Mouse (Mus musculus): ENCODE results near the gene Wdr90. TPM values are rescaled to one million over a fixed set of nuclear protein-coding genes. Genes with fewer than 3 reads are reported as not detected.

Wdr90 gene
- polyA plus RNA-seq, 1 experiment from 2014 or later, result 27.7 TPM

DNA sequence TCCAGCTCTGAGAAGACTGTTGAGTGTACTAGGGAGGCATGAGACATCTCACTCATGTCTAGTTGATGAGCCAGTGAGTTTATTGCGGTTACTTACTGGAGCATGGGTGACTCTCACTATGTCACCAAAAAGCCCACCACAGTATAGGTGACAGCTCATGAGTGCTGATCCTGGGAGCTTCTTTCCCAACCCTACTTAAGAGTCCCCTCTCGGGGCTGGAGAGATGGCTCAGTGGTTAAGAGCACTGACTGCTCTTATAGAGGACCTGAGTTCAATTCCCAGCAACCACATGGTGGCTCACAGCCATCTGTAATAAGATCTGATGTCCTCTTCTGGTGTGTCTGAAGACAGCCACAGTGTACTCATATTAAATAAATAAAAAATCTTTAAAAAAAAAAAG lies 8.7 kb upstream of the Wdr90 start:
- no peak for TF ChIP-seq CTCF (IDR thresholded peaks at IDR 0.05)
- CTCF ChIA-PET, result interaction anchor here (1.3 kb wide), 1 partner anchor 22 kb away, joined by 3 read pairs; no protein-coding TSS in a partner anchor
- ATAC-seq (no peak), DNase-seq (ENCODE audit: low read depth, low spot score) (no peak)
- POLR2A ChIA-PET, result no interaction called here
- no peaks in the 10 kb centered on the region for H3K27me3 ChIP-seq
- in situ Hi-C loops (cut with MboI; ENCODE audit: low pct_unique_long_range_greater_than_20kb), result no loop called here

DNA sequence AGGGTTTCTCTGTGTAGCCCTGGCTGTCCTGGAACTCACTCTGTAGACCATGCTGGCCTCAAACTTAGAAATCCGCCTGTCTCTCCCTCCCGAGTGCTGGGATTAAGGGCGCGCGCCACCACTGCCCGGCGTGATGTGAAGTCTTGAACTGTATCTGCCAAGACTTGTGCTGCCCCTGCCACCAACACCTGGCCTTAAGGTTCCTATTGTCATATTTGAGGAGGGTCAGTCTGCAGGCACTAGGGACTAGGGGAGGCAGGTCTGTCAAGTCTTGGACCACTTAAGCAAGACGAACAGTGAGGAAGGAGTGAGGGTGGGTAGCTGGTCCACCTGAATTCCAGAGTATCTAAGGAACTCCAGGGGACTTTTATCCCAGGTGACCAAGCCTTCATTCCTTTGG lies 8.2 kb upstream of the Wdr90 start:
- no peak for ATAC-seq
- CTCF ChIA-PET, result interaction anchor here (1.3 to 1.4 kb wide), 2 partner anchors 10 to 22 kb away, joined by 3 to 4 read pairs; no protein-coding TSS in a partner anchor
- TF ChIP-seq CTCF (IDR thresholded peaks at IDR 0.05), result no peak
- POLR2A ChIA-PET, result interaction anchor here (0.8 kb wide), 1 partner anchor 37 kb away, joined by 3 read pairs; no protein-coding TSS in a partner anchor
- H3K27me3 ChIP-seq, result no peaks in the 10 kb centered on the region
- DNase-seq (ENCODE audit: low read depth, low spot score), result no peak
- in situ Hi-C loops (cut with MboI; ENCODE audit: low pct_unique_long_range_greater_than_20kb), result no loop called here

DNA sequence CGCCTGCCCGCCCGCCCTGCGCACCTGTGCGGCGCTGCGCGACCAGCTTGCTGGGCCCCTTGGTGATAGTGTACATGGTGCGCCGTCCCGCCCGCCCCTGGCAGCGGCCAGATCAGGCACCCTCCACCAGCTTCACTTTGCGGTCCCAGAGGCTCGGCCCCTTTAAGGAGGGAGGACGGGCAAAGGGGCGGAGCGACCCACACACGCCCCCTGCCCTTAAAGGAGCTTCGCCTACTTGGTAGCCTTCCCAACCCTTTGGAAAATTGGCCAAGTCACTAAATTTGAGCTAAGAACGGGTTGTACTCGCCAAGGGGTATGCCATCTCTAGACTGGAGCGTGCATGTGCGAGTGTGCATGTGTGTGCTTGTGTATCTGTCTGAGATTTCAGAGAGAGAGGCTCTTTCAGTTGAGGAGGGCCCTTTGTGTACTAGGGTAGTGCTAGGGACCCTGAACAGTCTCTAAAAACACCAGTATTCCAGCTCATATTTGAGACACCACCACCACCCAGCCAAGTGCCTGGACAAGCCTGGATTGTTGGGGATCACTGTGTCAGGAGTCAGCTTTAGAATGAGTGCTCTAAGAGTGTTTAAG lies 7.4 kb upstream of the Wdr90 start, which contains the start of gene Mcrip2:
Gene Mcrip2 (minus strand): TSS at position 164 of the 591 bp plus-strand sequence.
- H3K27me3 ChIP-seq, result no peaks in the 10 kb centered on the region
- TF ChIP-seq CTCF (IDR thresholded peaks at IDR 0.05), result no peak
- ChIA-PET POLR2A (interaction anchor here (0.8 to 1.6 kb wide), 3 partner anchors 9 to 37 kb away, joined by 3 to 8 read pairs (median 3); no protein-coding TSS in a partner anchor), CTCF (interaction anchor here (0.6 to 1.4 kb wide), 3 partner anchors 11 to 35 kb away, joined by 3 to 4 read pairs (median 3); partner anchors contain the start of gene Stub1)
- in situ Hi-C loops (cut with MboI; ENCODE audit: low pct_unique_long_range_greater_than_20kb), result no loop called here
- DNase-seq (ENCODE audit: low read depth, low spot score), result no peak
- peak; percentile 49 for ATAC-seq

DNA sequence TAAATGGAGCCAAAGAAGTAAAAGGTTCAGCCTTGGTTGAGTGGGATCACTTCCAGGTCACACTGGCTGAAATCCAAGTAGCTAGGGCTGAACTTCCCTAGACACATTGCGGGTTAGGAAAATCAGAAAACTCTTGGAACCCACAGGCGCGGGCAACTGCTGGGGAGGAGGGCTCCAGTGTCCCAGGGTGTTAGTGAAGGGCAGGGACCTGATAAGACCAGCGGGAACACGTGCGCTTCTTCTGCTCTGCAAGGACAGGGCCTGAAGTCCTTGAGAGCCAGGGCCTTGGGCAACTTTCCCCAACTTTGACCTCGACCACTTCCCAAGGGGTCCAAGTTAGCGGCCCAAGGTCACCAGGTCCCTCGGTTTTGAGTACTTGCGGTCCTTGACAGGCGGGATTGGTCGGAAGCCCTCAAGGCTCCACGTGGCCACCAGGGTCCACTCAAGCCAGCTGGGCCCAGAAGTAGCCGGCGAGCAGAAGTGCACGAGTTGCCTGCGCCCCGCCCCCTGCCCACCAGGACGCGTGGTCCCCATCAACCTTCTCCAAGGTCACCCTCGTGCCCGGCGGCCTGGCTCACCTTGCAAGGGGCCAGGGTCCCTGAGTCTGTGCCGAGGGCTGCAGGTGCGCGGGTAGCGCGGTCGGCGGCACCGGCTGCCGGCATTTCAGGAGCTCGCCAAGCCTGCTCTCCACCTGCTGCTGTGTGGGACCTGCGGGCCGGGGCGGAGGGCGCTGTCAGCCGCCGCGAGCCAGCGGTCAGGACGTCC lies 6.7 kb upstream of the Wdr90 start:
- ChIA-PET POLR2A (interaction anchor here (1.3 to 1.6 kb wide), 2 partner anchors 9 to 11 kb away, joined by 3 to 8 read pairs; no protein-coding TSS in a partner anchor), CTCF (interaction anchor here (0.6 to 1.4 kb wide), 3 partner anchors 11 to 142 kb away, joined by 3 to 4 read pairs (median 3); partner anchors contain the start of gene Stub1)
- peak; percentile 45 for ATAC-seq
- in situ Hi-C loops (cut with MboI; ENCODE audit: low pct_unique_long_range_greater_than_20kb), result no loop called here
- no peak for DNase-seq (ENCODE audit: low read depth, low spot score)
- no peak for TF ChIP-seq CTCF (IDR thresholded peaks at IDR 0.05)
- no peaks in the 10 kb centered on the region for H3K27me3 ChIP-seq

DNA sequence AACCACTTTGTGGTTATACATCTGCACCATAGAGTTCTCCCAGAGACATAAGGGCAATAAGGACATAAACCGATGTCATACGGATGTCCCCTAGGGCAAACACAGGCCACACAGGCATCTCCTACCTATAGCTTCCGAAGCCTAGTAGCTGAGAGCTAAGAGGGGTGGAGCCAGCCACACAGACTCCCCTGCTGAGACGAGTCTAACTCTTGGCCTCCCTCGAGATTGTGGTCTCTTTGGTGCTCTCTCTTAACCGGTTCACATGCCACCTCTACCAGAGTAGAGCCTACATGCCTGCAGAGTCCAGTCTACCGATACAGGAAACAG lies 6.2 kb upstream of the Wdr90 start:
- DNase-seq (ENCODE audit: low read depth, low spot score), result no peak
- no peak for ATAC-seq
- in situ Hi-C loops (cut with MboI; ENCODE audit: low pct_unique_long_range_greater_than_20kb), result no loop called here
- no peak for TF ChIP-seq CTCF (IDR thresholded peaks at IDR 0.05)
- H3K27me3 ChIP-seq, result no peaks in the 10 kb centered on the region
- CTCF ChIA-PET, result interaction anchor here (1.3 kb wide), 1 partner anchor 142 kb away, joined by 3 read pairs; no protein-coding TSS in a partner anchor
- POLR2A ChIA-PET, result interaction anchor here (1.6 kb wide), 1 partner anchor 10 kb away, joined by 8 read pairs; no protein-coding TSS in a partner anchor

DNA sequence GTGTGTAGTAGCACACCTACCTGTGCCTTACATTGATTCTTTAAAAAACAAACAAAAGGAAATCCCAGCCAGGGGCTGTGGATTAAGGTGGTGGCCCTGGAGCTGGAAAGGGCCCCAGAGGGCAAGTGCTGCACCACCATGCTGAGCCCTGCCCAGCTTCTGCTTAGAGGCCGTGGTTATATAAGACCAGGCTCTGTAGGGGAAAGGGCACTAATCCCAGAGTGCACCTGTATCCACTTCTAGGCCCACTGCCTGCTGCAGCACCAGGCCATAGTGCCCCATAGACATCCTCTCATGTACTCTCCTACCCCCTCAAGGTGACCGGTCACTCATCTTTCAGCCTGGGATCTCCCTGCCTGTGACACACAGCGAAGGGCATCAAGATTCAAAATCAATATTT lies 4.9 kb upstream of the Wdr90 start:
- no peak for TF ChIP-seq CTCF (IDR thresholded peaks at IDR 0.05)

DNA sequence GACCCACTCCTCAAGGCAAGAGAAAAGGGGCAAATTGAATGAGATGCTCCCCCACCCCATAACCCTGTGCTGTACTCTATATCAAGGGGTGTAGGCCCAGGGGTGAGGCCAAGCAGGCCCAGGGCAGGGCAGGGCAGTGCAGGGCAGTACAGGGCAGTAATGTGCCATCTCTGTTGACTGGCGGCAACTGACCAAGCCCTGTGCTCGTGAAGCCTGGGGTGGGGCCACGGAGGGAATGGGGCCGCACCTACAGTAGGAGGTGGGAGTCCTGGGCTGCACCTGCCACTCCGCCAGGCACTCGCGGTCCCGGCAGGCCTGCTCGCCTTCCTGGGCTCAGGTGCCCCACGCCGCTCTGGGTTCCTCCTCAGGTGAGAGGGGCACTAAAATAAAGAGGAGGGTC lies 4.0 kb upstream of the Wdr90 start:
- POLR2A ChIA-PET, result no interaction called here
- no peak for TF ChIP-seq CTCF (IDR thresholded peaks at IDR 0.05)
- DNase-seq (ENCODE audit: low read depth, low spot score), result no peak
- no peak for ATAC-seq
- CTCF ChIA-PET, result no interaction called here
- in situ Hi-C loops (cut with MboI; ENCODE audit: low pct_unique_long_range_greater_than_20kb), result no loop called here
- H3K27me3 ChIP-seq, result no peaks in the 10 kb centered on the region

More for the DNA sequence above, 4.9 kb upstream of the Wdr90 start:
- in situ Hi-C loops (cut with MboI; ENCODE audit: low pct_unique_long_range_greater_than_20kb), result no loop called here
- no peak for DNase-seq (ENCODE audit: low read depth, low spot score)
- H3K27me3 ChIP-seq, result no peaks in the 10 kb centered on the region
- POLR2A ChIA-PET, result no interaction called here
- no peak for ATAC-seq
- CTCF ChIA-PET, result no interaction called here

DNA sequence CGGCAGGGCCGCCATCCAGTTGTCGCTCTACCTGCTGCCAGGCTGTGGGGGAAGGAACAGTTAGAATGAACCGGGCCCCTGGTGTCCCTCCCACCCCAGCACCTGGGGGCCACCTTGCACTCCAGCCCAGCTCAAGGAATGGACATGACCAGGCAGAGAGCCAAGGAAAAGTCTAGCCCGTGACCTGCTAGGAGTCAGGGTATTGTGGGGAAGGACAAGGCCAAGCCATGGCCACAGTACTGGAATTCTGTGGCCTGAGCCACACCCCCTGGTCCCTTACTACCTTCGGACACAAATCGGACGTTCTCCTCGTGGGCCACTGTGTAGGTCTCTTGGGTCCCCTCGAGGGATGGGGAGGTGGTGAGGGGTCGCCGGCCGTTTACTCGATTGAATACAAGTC lies 3.0 kb upstream of the Wdr90 start:
- ChIA-PET POLR2A (interaction anchor here (0.5 kb wide), 1 partner anchor 10 kb away, joined by 3 read pairs; no protein-coding TSS in a partner anchor), CTCF (no interaction called here)
- ATAC-seq, result no peak
- no peak for TF ChIP-seq CTCF (IDR thresholded peaks at IDR 0.05)
- H3K27me3 ChIP-seq, result no peaks in the 10 kb centered on the region
- no peak for DNase-seq (ENCODE audit: low read depth, low spot score)
- in situ Hi-C loops (cut with MboI; ENCODE audit: low pct_unique_long_range_greater_than_20kb), result no loop called here

DNA sequence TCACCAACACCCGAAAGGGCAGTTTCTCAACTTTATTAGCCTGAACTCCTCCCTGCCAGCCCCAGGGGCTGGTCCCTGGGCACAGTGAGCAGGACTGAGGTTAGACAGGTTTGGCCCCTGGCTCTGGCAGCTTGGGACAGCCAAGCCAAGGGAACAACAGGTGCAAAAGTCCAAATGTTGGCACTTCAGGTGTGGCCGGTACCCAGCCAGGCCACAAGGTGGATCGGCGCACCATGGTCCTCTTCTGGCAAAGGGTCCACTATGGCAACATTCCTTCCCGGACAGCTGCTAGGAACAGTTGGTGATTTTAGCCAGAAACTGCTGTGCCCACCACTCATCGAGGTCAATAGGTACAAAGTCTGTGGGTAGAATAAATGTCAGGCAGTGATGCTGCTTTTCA lies 2.4 kb upstream of the Wdr90 start:
- DNase-seq (ENCODE audit: low read depth, low spot score), result no peak
- in situ Hi-C loops (cut with MboI; ENCODE audit: low pct_unique_long_range_greater_than_20kb), result no loop called here
- no peaks in the 10 kb centered on the region for H3K27me3 ChIP-seq
- ChIA-PET POLR2A (no interaction called here), CTCF (no interaction called here)
- TF ChIP-seq CTCF (IDR thresholded peaks at IDR 0.05), result no peak
- ATAC-seq, result no peak

DNA sequence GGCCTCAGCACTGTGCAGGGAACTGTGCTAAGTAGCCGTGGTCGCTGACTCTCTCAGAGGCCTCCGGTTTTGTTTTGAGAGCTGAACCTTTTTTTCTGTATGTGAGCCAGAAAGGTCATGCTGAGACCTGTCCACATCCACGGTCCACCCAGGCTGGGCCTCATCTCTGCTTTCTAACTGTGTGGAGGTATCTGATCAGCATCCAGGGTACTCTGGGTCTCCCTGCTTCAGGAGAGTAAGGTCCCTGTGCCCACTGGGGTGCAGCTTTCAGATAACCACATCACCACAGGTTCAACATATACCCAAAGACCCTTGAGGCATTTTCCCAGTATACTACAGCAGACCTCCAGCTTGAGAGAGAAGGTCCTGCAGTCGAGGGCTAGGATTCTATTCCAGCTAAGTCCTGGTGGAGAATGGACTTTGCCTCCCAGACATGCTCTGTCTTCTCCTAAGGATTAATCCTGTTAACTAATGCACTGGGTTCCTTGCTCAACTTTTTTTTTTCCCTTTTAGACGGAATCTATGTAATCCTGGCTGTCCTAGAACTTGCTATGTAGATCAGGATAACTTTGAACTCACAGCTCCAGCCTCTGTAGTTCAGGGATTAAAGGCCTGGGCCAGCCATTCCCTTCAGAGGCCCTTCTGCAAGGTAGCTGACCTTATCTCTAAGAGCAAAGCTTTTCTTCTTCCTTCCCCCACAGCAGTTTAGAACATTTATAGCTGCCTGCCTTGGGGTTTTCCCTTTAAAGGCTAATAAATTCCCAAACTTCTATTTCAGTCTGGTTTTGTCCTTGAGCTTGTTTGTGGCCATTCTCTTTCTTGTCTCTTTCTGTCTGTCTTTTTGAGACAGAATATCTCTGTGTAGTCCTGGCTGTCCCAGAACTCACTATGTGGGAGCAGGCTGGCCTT lies 657 bp upstream of the Wdr90 start:
- DNase-seq (ENCODE audit: low read depth, low spot score) (no peak), ATAC-seq (no peak)
- no peaks in the 10 kb centered on the region for H3K27me3 ChIP-seq
- CTCF ChIA-PET, result interaction anchor here (1.3 kb wide), 2 partner anchors 10 to 14 kb away, joined by 3 to 4 read pairs; no protein-coding TSS in a partner anchor
- TF ChIP-seq CTCF (IDR thresholded peaks at IDR 0.05), result no peak
- in situ Hi-C loops (cut with MboI; ENCODE audit: low pct_unique_long_range_greater_than_20kb), result no loop called here
- POLR2A ChIA-PET, result interaction anchor here (0.6 to 1.7 kb wide), 7 partner anchors 13 to 115 kb away, joined by 3 to 7 read pairs (median 4); partner anchors contain the start of genes Mettl26, Rhbdl1 and Stub1

Measured in Patski (cell line).